Mouse (Mus musculus): ENCODE measurements around the gene Cdh10. TPM values are rescaled to one million over a fixed set of nuclear protein-coding genes. Genes with fewer than 3 reads are reported as not detected.

Cdh10 gene
- total and polyA plus RNA-seq, 2 experiments from 2014 or later: 0.27 to 0.53 TPM

GRCm38 (mm10) chr15:18869871-18870270 is 51.1 kb downstream of the Cdh10 start:
- no peaks in the 10 kb centered on the region for H3K4me1 ChIP-seq (ENCODE audit: control insufficient read depth, insufficient read depth)
- no peak overlapping the region for H3K9ac ChIP-seq (replicated peaks; ENCODE audit: low read depth, low read length)
- H3K27me3 ChIP-seq (ENCODE audit: control insufficient read depth, insufficient read depth, low read length): no peaks in the 10 kb centered on the region
- TF ChIP-seq CTCF (IDR thresholded peaks at IDR 0.05; ENCODE audit: low read depth) (no peak), EP300 (IDR thresholded peaks at IDR 0.05; ENCODE audit: low read depth) (no peak)
- H3K9me3 ChIP-seq (replicated peaks; ENCODE audit: control insufficient read depth, low read length): no peaks in the 10 kb centered on the region
- no peak overlapping the region for H3K27ac ChIP-seq (ENCODE audit: low read depth)
- WGBS: 79% methylated on average over 2 of the region's 2 CpGs
- DNase-seq (ENCODE audit: low spot score) (no peak), ATAC-seq (ENCODE audit: insufficient read depth, low read depth) (no peak)
- no peaks in the 10 kb centered on the region for H3K36me3 ChIP-seq (replicated peaks; ENCODE audit: control insufficient read depth, insufficient read depth, low read length)
- H3K4me2 ChIP-seq (ENCODE audit: low read depth, low read length): no peak overlapping the region
- H3K4me3 ChIP-seq (ENCODE audit: low read depth, low read length): no peak overlapping the region

- TF ChIP-seq CTCF (IDR thresholded peaks at IDR 0.05; ENCODE audit: low read depth) (no peak), EP300 (IDR thresholded peaks at IDR 0.05; ENCODE audit: low read depth) (no peak)
- Histone ChIP-seq H3K27ac (ENCODE audit: low read depth) (no peak overlapping the region), H3K4me3 (ENCODE audit: low read depth, low read length) (no peak overlapping the region), H3K36me3 (replicated peaks; ENCODE audit: control insufficient read depth, insufficient read depth, low read length) (no peaks in the 10 kb centered on the region), H3K4me1 (ENCODE audit: control insufficient read depth, insufficient read depth) (no peaks in the 10 kb centered on the region), H3K27me3 (ENCODE audit: control insufficient read depth, insufficient read depth, low read length) (no peaks in the 10 kb centered on the region), H3K4me2 (ENCODE audit: low read depth, low read length) (no peak overlapping the region), H3K9ac (replicated peaks; ENCODE audit: low read depth, low read length) (no peak overlapping the region), H3K9me3 (replicated peaks; ENCODE audit: control insufficient read depth, low read length) (no peaks in the 10 kb centered on the region)
- DNase-seq (ENCODE audit: low spot score): no peak
- ATAC-seq (ENCODE audit: insufficient read depth, low read depth): no peak
- 68% methylated on average over 5 of the region's 5 CpGs for WGBS
Measured at GRCm38 (mm10) chr15:18881467-18881866, 62.7 kb downstream of the Cdh10 start.

GRCm38 (mm10) chr15:18886673-18887072 is 67.9 kb downstream of the Cdh10 start:
- WGBS: 74% methylated on average over 2 of the region's 2 CpGs
- DNase-seq (ENCODE audit: low spot score) (no peak), ATAC-seq (ENCODE audit: insufficient read depth, low read depth) (no peak)
- Histone ChIP-seq H3K36me3 (replicated peaks; ENCODE audit: control insufficient read depth, insufficient read depth, low read length) (no peaks in the 10 kb centered on the region), H3K9me3 (replicated peaks; ENCODE audit: control insufficient read depth, low read length) (no peaks in the 10 kb centered on the region), H3K4me1 (ENCODE audit: control insufficient read depth, insufficient read depth) (no peaks in the 10 kb centered on the region), H3K27ac (ENCODE audit: low read depth) (no peak overlapping the region), H3K4me2 (ENCODE audit: low read depth, low read length) (no peak overlapping the region), H3K27me3 (ENCODE audit: control insufficient read depth, insufficient read depth, low read length) (no peaks in the 10 kb centered on the region), H3K9ac (replicated peaks; ENCODE audit: low read depth, low read length) (no peak overlapping the region), H3K4me3 (ENCODE audit: low read depth, low read length) (no peak overlapping the region)
- TF ChIP-seq CTCF (IDR thresholded peaks at IDR 0.05; ENCODE audit: low read depth) (no peak), EP300 (IDR thresholded peaks at IDR 0.05; ENCODE audit: low read depth) (no peak)

GRCm38 (mm10) chr15:18888912-18889311 is 70.2 kb downstream of the Cdh10 start:
- DNase-seq (ENCODE audit: low spot score): no peak
- 39% methylated on average over 2 of the region's 2 CpGs for WGBS
- H3K9me3 ChIP-seq (replicated peaks; ENCODE audit: control insufficient read depth, low read length): no peaks in the 10 kb centered on the region
- no peak overlapping the region for H3K4me3 ChIP-seq (ENCODE audit: low read depth, low read length)
- no peaks in the 10 kb centered on the region for H3K27me3 ChIP-seq (ENCODE audit: control insufficient read depth, insufficient read depth, low read length)
- no peak overlapping the region for H3K4me2 ChIP-seq (ENCODE audit: low read depth, low read length)
- TF ChIP-seq EP300 (IDR thresholded peaks at IDR 0.05; ENCODE audit: low read depth) (no peak), CTCF (IDR thresholded peaks at IDR 0.05; ENCODE audit: low read depth) (no peak)
- no peak for ATAC-seq (ENCODE audit: insufficient read depth, low read depth)
- no peak overlapping the region for H3K27ac ChIP-seq (ENCODE audit: low read depth)
- no peaks in the 10 kb centered on the region for H3K4me1 ChIP-seq (ENCODE audit: control insufficient read depth, insufficient read depth)
- no peaks in the 10 kb centered on the region for H3K36me3 ChIP-seq (replicated peaks; ENCODE audit: control insufficient read depth, insufficient read depth, low read length)
- H3K9ac ChIP-seq (replicated peaks; ENCODE audit: low read depth, low read length): no peak overlapping the region

- Histone ChIP-seq H3K4me3 (ENCODE audit: low read depth, low read length) (no peak overlapping the region), H3K36me3 (replicated peaks; ENCODE audit: control insufficient read depth, insufficient read depth, low read length) (no peaks in the 10 kb centered on the region), H3K9ac (replicated peaks; ENCODE audit: low read depth, low read length) (no peak overlapping the region), H3K27ac (ENCODE audit: low read depth) (no peak overlapping the region), H3K27me3 (ENCODE audit: control insufficient read depth, insufficient read depth, low read length) (no peaks in the 10 kb centered on the region), H3K4me2 (ENCODE audit: low read depth, low read length) (no peak overlapping the region), H3K4me1 (ENCODE audit: control insufficient read depth, insufficient read depth) (no peaks in the 10 kb centered on the region), H3K9me3 (replicated peaks; ENCODE audit: control insufficient read depth, low read length) (no peaks in the 10 kb centered on the region)
- ATAC-seq (ENCODE audit: insufficient read depth, low read depth) (no peak), DNase-seq (ENCODE audit: low spot score) (no peak)
- 83% methylated on average over 8 of the region's 8 CpGs for WGBS
- TF ChIP-seq CTCF (IDR thresholded peaks at IDR 0.05; ENCODE audit: low read depth) (no peak), EP300 (IDR thresholded peaks at IDR 0.05; ENCODE audit: low read depth) (no peak)
Measured at GRCm38 (mm10) chr15:18890358-18890757, 71.6 kb downstream of the Cdh10 start.

- Histone ChIP-seq H3K4me1 (ENCODE audit: control insufficient read depth, insufficient read depth) (no peaks in the 10 kb centered on the region), H3K27ac (ENCODE audit: low read depth) (no peak overlapping the region), H3K9ac (replicated peaks; ENCODE audit: low read depth, low read length) (no peak overlapping the region), H3K9me3 (replicated peaks; ENCODE audit: control insufficient read depth, low read length) (no peaks in the 10 kb centered on the region), H3K4me2 (ENCODE audit: low read depth, low read length) (no peak overlapping the region), H3K4me3 (ENCODE audit: low read depth, low read length) (no peak overlapping the region), H3K27me3 (ENCODE audit: control insufficient read depth, insufficient read depth, low read length) (no peaks in the 10 kb centered on the region), H3K36me3 (replicated peaks; ENCODE audit: control insufficient read depth, insufficient read depth, low read length) (no peaks in the 10 kb centered on the region)
- ATAC-seq (ENCODE audit: insufficient read depth, low read depth) (no peak), DNase-seq (ENCODE audit: low spot score) (no peak)
- TF ChIP-seq CTCF (IDR thresholded peaks at IDR 0.05; ENCODE audit: low read depth) (no peak), EP300 (IDR thresholded peaks at IDR 0.05; ENCODE audit: low read depth) (no peak)
Measured at GRCm38 (mm10) chr15:18900776-18901175, 82.0 kb downstream of the Cdh10 start.
